Mouse (Mus musculus) midbrain, postnatal 0 days (tissue): ENCODE data around the gene Comp. TPM values are rescaled to one million over a fixed set of nuclear protein-coding genes. Genes with fewer than 3 reads are reported as not detected.

Experiments
- ATAC-seq: fragments of 200-750 bp; cut with Nextera tagmentation; 2 replicates; pipeline ENCODE4 v1.8.0; 2017; ENCODE audit warnings: moderate number of reproducible peaks, mild to moderate bottlenecking, moderate TSS enrichment, moderate library complexity; ENCODE audit not compliant: low FRiP score
- DNase-seq: peaks from one replicate; pipeline ENCODE4 v3.0.0-alpha.2; 2015; ENCODE audit warnings: low spot score
- H3K27ac ChIP-seq: fragments of 300-500 bp; sonication (generic); 2 replicates; pipeline ENCODE4 v1.5.1; 2014; ENCODE audit warnings: low read depth, mild to moderate bottlenecking, low read length, mixed read lengths
- H3K27me3 ChIP-seq: fragments of 300-500 bp; sonication (generic); 2 replicates; pipeline ENCODE4 v1.6.1; 2014; ENCODE audit warnings: low read length, control low read depth, mixed read lengths; ENCODE audit not compliant: insufficient read depth
- H3K36me3 ChIP-seq: fragments of 300-500 bp; sonication (generic); 2 replicates; pipeline ENCODE4 v1.6.1; 2014; ENCODE audit warnings: low read length, control low read depth, mixed read lengths; ENCODE audit not compliant: insufficient read depth
- H3K4me1 ChIP-seq: fragments of 300-500 bp; sonication (generic); 2 replicates; pipeline ENCODE4 v1.6.1; 2014; ENCODE audit warnings: mild to moderate bottlenecking, control low read depth, antibody characterized with exemption, low read length, mixed read lengths; ENCODE audit not compliant: insufficient read depth
- H3K4me2 ChIP-seq: fragments of 300-500 bp; sonication (generic); 2 replicates; pipeline ENCODE4 v1.6.1; 2014; ENCODE audit warnings: low read depth, mild to moderate bottlenecking, low read length, mixed read lengths; ENCODE audit not compliant: poor library complexity, severe bottlenecking
- H3K4me3 ChIP-seq: fragments of 300-500 bp; sonication (generic); 2 replicates; pipeline ENCODE4 v1.5.1; 2014; ENCODE audit warnings: low read depth, mild to moderate bottlenecking, low read length, moderate library complexity
- H3K9ac ChIP-seq: fragments of 300-500 bp; sonication (generic); replicated peaks from 2 replicates; pipeline ENCODE4 v1.6.1; 2014; ENCODE audit warnings: mild to moderate bottlenecking, low read length, moderate library complexity, mixed read lengths; ENCODE audit not compliant: poor library complexity, severe bottlenecking
- H3K9me3 ChIP-seq: fragments of 300-500 bp; sonication (generic); 2 replicates; pipeline ENCODE4 v1.6.1; 2016; ENCODE audit warnings: low read length, control low read depth
- CTCF ChIP-seq: IDR thresholded peaks from 2 replicates; pipeline ENCODE4 v1.5.1; 2016; ENCODE audit warnings: antibody characterized with exemption, mild to moderate bottlenecking
- WGBS: fragments of 180-500 bp; shearing (Covaris S2); extraction: QIAGEN DNeasy Blood & Tissue Kit; methylation state at CpG from one replicate; pipeline ENCODE4 v1.1.7; 2014; 5-methylcytosine and 5-hydroxymethylcytosine counted together
- polyA plus RNA-seq: library from polyadenylated mRNA; unstranded; fragments of >200 nt; fragmentation: Nextera tagmentation; extraction: Ambion mirVana; gene quantifications from 2 replicates; pipeline ENCODE4 v1.2.1, GENCODE M21; 2015
- total RNA-seq: library from RNA; depleted of rRNA; stranded (reverse); fragments of >200 nt; gene quantifications from 2 replicates; pipeline ENCODE4 v1.2.3, GENCODE M21; 2014

Gene Comp
- total and polyA plus RNA-seq, 2 experiments from 2014 or later = 0.38 to 0.49 TPM

GRCm38 (mm10) chr8:70351035-70351999, 22.0 kb upstream of the Comp start:
- ATAC-seq (no peak), DNase-seq (peak; percentile 15)
- no peak for TF ChIP-seq CTCF
- Histone ChIP-seq H3K4me2 (peak overlapping the region; percentile 98), H3K9ac (peak overlapping the region; percentile 93), H3K4me3 (peak overlapping the region; percentile 100), H3K36me3 (peaks cover 9% of the 10 kb centered on the region), H3K27me3 (no peaks in the 10 kb centered on the region), H3K9me3 (no peaks in the 10 kb centered on the region), H3K4me1 (peaks cover 16% of the 10 kb centered on the region), H3K27ac (no peak overlapping the region)
- 57% methylated on average over 15 of the region's 15 CpGs for WGBS

- DNase-seq (no peak), ATAC-seq (no peak)
- Histone ChIP-seq H3K4me1 (peaks cover 16% of the 10 kb centered on the region), H3K4me3 (peak overlapping the region; percentile 100), H3K4me2 (peak overlapping the region; percentile 98), H3K9ac (peak overlapping the region; percentile 93), H3K36me3 (peaks cover 9% of the 10 kb centered on the region), H3K9me3 (no peaks in the 10 kb centered on the region), H3K27me3 (no peaks in the 10 kb centered on the region), H3K27ac (no peak overlapping the region)
- no peak for TF ChIP-seq CTCF
- WGBS = 27% methylated on average over 3 of the region's 3 CpGs
Observed at GRCm38 (mm10) chr8:70352000-70352384, 21.4 kb upstream of the Comp start.

GRCm38 (mm10) chr8:70352657-70353151, 20.7 kb upstream of the Comp start:
- H3K4me3 ChIP-seq = peak overlapping the region; percentile 100
- no peaks in the 10 kb centered on the region for H3K9me3 ChIP-seq
- 0% methylated on average over 37 of the region's 64 CpGs for WGBS
- H3K27me3 ChIP-seq = no peaks in the 10 kb centered on the region
- peak overlapping the region; percentile 93 for H3K9ac ChIP-seq
- TF ChIP-seq CTCF = no peak
- peak overlapping the region; percentile 86 for H3K27ac ChIP-seq
- peak overlapping the region; percentile 98 for H3K4me2 ChIP-seq
- ATAC-seq = peak; percentile 42
- H3K4me1 ChIP-seq = peaks cover 16% of the 10 kb centered on the region
- H3K36me3 ChIP-seq = peaks cover 9% of the 10 kb centered on the region
- no peak for DNase-seq

- Histone ChIP-seq H3K4me1 (peaks cover 16% of the 10 kb centered on the region), H3K4me3 (peak within 1 kb of the TSS; percentile 100), H3K27ac (peak within 1 kb of the TSS; percentile 86), H3K9me3 (no peaks in the 10 kb centered on the region), H3K4me2 (peak within 1 kb of the TSS; percentile 98), H3K27me3 (no peaks in the 10 kb centered on the region), H3K36me3 (peaks cover 9% of the 10 kb centered on the region), H3K9ac (peak within 1 kb of the TSS; percentile 93)
- under 1% methylated on average over 58 of the region's 69 CpGs for WGBS
- DNase-seq = peak; percentile 98
- TF ChIP-seq CTCF = no peak
- ATAC-seq = peak; percentile 91
Observed at GRCm38 (mm10) chr8:70353194-70353817, 20.1 kb upstream of the Comp start, which contains the start of gene Upf1. Gene Upf1 (minus strand): TSS chr8:70353278.

- Histone ChIP-seq H3K27me3 (no peaks in the 10 kb centered on the region), H3K4me3 (peak overlapping the region; percentile 100), H3K4me1 (peaks cover 16% of the 10 kb centered on the region), H3K9ac (peak overlapping the region; percentile 67), H3K36me3 (peaks cover 5% of the 10 kb centered on the region; the same call in 1 of the 2 replicates), H3K27ac (peak overlapping the region; percentile 84), H3K4me2 (peak overlapping the region; percentile 98), H3K9me3 (no peaks in the 10 kb centered on the region)
- DNase-seq = no peak
- 71% methylated on average over 4 of the region's 4 CpGs for WGBS
- no peak; the same call in 1 of the 2 replicates for ATAC-seq
- TF ChIP-seq CTCF = no peak
Observed at GRCm38 (mm10) chr8:70354004-70354403, 19.4 kb upstream of the Comp start.
